Mouse (Mus musculus): ENCODE measurements around the gene Exoc2. TPM values are rescaled to one million over a fixed set of nuclear protein-coding genes. Genes with fewer than 3 reads are reported as not detected.

Gene Exoc2
- polyA plus RNA-seq (2011; ENCODE audit: insufficient read depth, insufficient read length, low replicate concordance, missing spikeins), result 8.6 and 10.4 TPM in 2 replicates

GRCm38 (mm10) chr13:30973501-30974246, at the start of gene Exoc2, which contains the start of gene Gm5447:
TSS of gene Exoc2 (minus strand) at chr13:30974093.
TSS of gene Gm5447 (plus strand) at chr13:30974204.
- Histone ChIP-seq H3K4me3 (replicated peaks; ENCODE audit: control insufficient read depth, low read depth, low read length) (peak within 1 kb of the TSS; percentile 93), H3K4me1 (ENCODE audit: control insufficient read depth, insufficient read depth, low read length) (peaks cover 5% of the 10 kb centered on the region; the same call in 1 of the 2 replicates), H3K27ac (ENCODE audit: control insufficient read depth, insufficient read depth, low read depth, low read length, poor library complexity) (peak within 1 kb of the TSS; percentile 91)
- TF ChIP-seq CTCF (IDR thresholded peaks at IDR 0.05; ENCODE audit: control insufficient read depth, insufficient read depth, low read length) (no peak; the same call in 1 of the 2 replicates), POLR2A (IDR thresholded peaks at IDR 0.05; ENCODE audit: borderline replicate concordance, control insufficient read depth, low read depth, low read length) (peak; percentile 77; the same call in 1 of the 2 replicates)
- WGBS, result under 1% methylated on average over 54 of the region's 54 CpGs

- WGBS, result 73% methylated on average over 3 of the region's 3 CpGs
- no peak overlapping the region for H3K4me3 ChIP-seq (replicated peaks; ENCODE audit: control insufficient read depth, low read depth, low read length)
- TF ChIP-seq POLR2A (IDR thresholded peaks at IDR 0.05; ENCODE audit: borderline replicate concordance, control insufficient read depth, low read depth, low read length) (no peak), CTCF (IDR thresholded peaks at IDR 0.05; ENCODE audit: control insufficient read depth, insufficient read depth, low read length) (no peak)
- no peaks in the 10 kb centered on the region for H3K4me1 ChIP-seq (ENCODE audit: control insufficient read depth, insufficient read depth, low read length)
- no peak overlapping the region for H3K27ac ChIP-seq (ENCODE audit: control insufficient read depth, insufficient read depth, low read depth, low read length, poor library complexity)
These were observed 49.8 kb upstream of the Exoc2 start for GRCm38 (mm10) chr13:31023664-31024063.

GRCm38 (mm10) chr13:31021927-31022326, 48.0 kb upstream of the Exoc2 start:
- Histone ChIP-seq H3K27ac (ENCODE audit: control insufficient read depth, insufficient read depth, low read depth, low read length, poor library complexity) (no peak overlapping the region), H3K4me1 (ENCODE audit: control insufficient read depth, insufficient read depth, low read length) (peaks cover 4% of the 10 kb centered on the region; the same call in 1 of the 2 replicates), H3K4me3 (replicated peaks; ENCODE audit: control insufficient read depth, low read depth, low read length) (no peak overlapping the region)
- 72% methylated on average over 6 of the region's 6 CpGs for WGBS
- no peak for TF ChIP-seq CTCF (IDR thresholded peaks at IDR 0.05; ENCODE audit: control insufficient read depth, insufficient read depth, low read length)
- no peak for TF ChIP-seq POLR2A (IDR thresholded peaks at IDR 0.05; ENCODE audit: borderline replicate concordance, control insufficient read depth, low read depth, low read length)

GRCm38 (mm10) chr13:31021514-31021913, 47.6 kb upstream of the Exoc2 start:
- Histone ChIP-seq H3K27ac (ENCODE audit: control insufficient read depth, insufficient read depth, low read depth, low read length, poor library complexity) (no peak overlapping the region), H3K4me1 (ENCODE audit: control insufficient read depth, insufficient read depth, low read length) (peaks cover 4% of the 10 kb centered on the region; the same call in 1 of the 2 replicates), H3K4me3 (replicated peaks; ENCODE audit: control insufficient read depth, low read depth, low read length) (no peak overlapping the region)
- TF ChIP-seq CTCF (IDR thresholded peaks at IDR 0.05; ENCODE audit: control insufficient read depth, insufficient read depth, low read length) (no peak), POLR2A (IDR thresholded peaks at IDR 0.05; ENCODE audit: borderline replicate concordance, control insufficient read depth, low read depth, low read length) (no peak)
- WGBS, result 65% methylated on average over 4 of the region's 4 CpGs

- TF ChIP-seq CTCF (IDR thresholded peaks at IDR 0.05; ENCODE audit: control insufficient read depth, insufficient read depth, low read length) (no peak), POLR2A (IDR thresholded peaks at IDR 0.05; ENCODE audit: borderline replicate concordance, control insufficient read depth, low read depth, low read length) (no peak)
- Histone ChIP-seq H3K4me1 (ENCODE audit: control insufficient read depth, insufficient read depth, low read length) (peaks cover 4% of the 10 kb centered on the region; the same call in 1 of the 2 replicates), H3K4me3 (replicated peaks; ENCODE audit: control insufficient read depth, low read depth, low read length) (no peak overlapping the region), H3K27ac (ENCODE audit: control insufficient read depth, insufficient read depth, low read depth, low read length, poor library complexity) (no peak overlapping the region)
- 42% methylated on average over 3 of the region's 3 CpGs for WGBS
These were observed 43.7 kb upstream of the Exoc2 start for GRCm38 (mm10) chr13:31017545-31017944.

GRCm38 (mm10) chr13:31004995-31005394, 31.1 kb upstream of the Exoc2 start:
- peak overlapping the region; percentile 64; the same call in 1 of the 2 replicates for H3K27ac ChIP-seq (ENCODE audit: control insufficient read depth, insufficient read depth, low read depth, low read length, poor library complexity)
- WGBS, result 50% methylated on average over 4 of the region's 4 CpGs
- peaks cover 1% of the 10 kb centered on the region; the same call in 1 of the 2 replicates for H3K4me1 ChIP-seq (ENCODE audit: control insufficient read depth, insufficient read depth, low read length)
- no peak overlapping the region for H3K4me3 ChIP-seq (replicated peaks; ENCODE audit: control insufficient read depth, low read depth, low read length)
- TF ChIP-seq CTCF (IDR thresholded peaks at IDR 0.05; ENCODE audit: control insufficient read depth, insufficient read depth, low read length) (no peak), POLR2A (IDR thresholded peaks at IDR 0.05; ENCODE audit: borderline replicate concordance, control insufficient read depth, low read depth, low read length) (no peak)

- Histone ChIP-seq H3K4me1 (ENCODE audit: control insufficient read depth, insufficient read depth, low read length) (peaks cover 1% of the 10 kb centered on the region; the same call in 1 of the 2 replicates), H3K27ac (ENCODE audit: control insufficient read depth, insufficient read depth, low read depth, low read length, poor library complexity) (peak overlapping the region; percentile 64; the same call in 1 of the 2 replicates), H3K4me3 (replicated peaks; ENCODE audit: control insufficient read depth, low read depth, low read length) (no peak overlapping the region)
- WGBS, result 43% methylated on average over 12 of the region's 12 CpGs
- no peak for TF ChIP-seq CTCF (IDR thresholded peaks at IDR 0.05; ENCODE audit: control insufficient read depth, insufficient read depth, low read length)
- no peak for TF ChIP-seq POLR2A (IDR thresholded peaks at IDR 0.05; ENCODE audit: borderline replicate concordance, control insufficient read depth, low read depth, low read length)
These were observed 30.6 kb upstream of the Exoc2 start for GRCm38 (mm10) chr13:31004458-31004857.

- WGBS, result 67% methylated on average over 6 of the region's 6 CpGs
- TF ChIP-seq POLR2A (IDR thresholded peaks at IDR 0.05; ENCODE audit: borderline replicate concordance, control insufficient read depth, low read depth, low read length) (no peak), CTCF (IDR thresholded peaks at IDR 0.05; ENCODE audit: control insufficient read depth, insufficient read depth, low read length) (no peak)
- Histone ChIP-seq H3K27ac (ENCODE audit: control insufficient read depth, insufficient read depth, low read depth, low read length, poor library complexity) (no peak overlapping the region), H3K4me3 (replicated peaks; ENCODE audit: control insufficient read depth, low read depth, low read length) (no peak overlapping the region), H3K4me1 (ENCODE audit: control insufficient read depth, insufficient read depth, low read length) (no peaks in the 10 kb centered on the region)
These were observed 25.9 kb upstream of the Exoc2 start for GRCm38 (mm10) chr13:30999799-31000198.

Data from bone marrow, adult 2 months (tissue).